Mouse (Mus musculus): ENCODE measurements around the gene Fbxo27. TPM values are rescaled to one million over a fixed set of nuclear protein-coding genes. Genes with fewer than 3 reads are reported as not detected.
"Not testable (repeated sequence)": the region's sequence is repeated elsewhere in the genome, so short reads cannot be mapped to it uniquely, and the experiment has no call there.

Gene Fbxo27
- polyA plus RNA-seq, 1 experiment from 2014 or later: 4.9 TPM

- no peak for ATAC-seq (ENCODE audit: insufficient number of reproducible peaks, insufficient read depth, low FRiP score, low TSS enrichment, low read depth)
- no peak overlapping the region for H3K4me2 ChIP-seq
- H3K9me3 ChIP-seq: no peaks in the 10 kb centered on the region
- no peaks in the 10 kb centered on the region for H3K36me3 ChIP-seq
- no peak overlapping the region for H3K9ac ChIP-seq (replicated peaks)
- WGBS: 43% methylated on average over 11 of the region's 11 CpGs
- H3K27me3 ChIP-seq: no peaks in the 10 kb centered on the region
- no peak overlapping the region for H3K4me3 ChIP-seq (replicated peaks)
- no peak overlapping the region for H3K27ac ChIP-seq
- H3K4me1 ChIP-seq (replicated peaks): no peaks in the 10 kb centered on the region
These were observed 16.9 kb upstream of the Fbxo27 start for GRCm38 (mm10) chr7:28675746-28676145.

- 87% methylated on average over 13 of the region's 13 CpGs for WGBS
These were observed 15.7 kb upstream of the Fbxo27 start for GRCm38 (mm10) chr7:28676811-28677541.

GRCm38 (mm10) chr7:28677624-28678023, 15.0 kb upstream of the Fbxo27 start:
- 89% methylated on average over 8 of the region's 8 CpGs for WGBS
- H3K4me2 ChIP-seq: no peak overlapping the region
- H3K27me3 ChIP-seq: no peaks in the 10 kb centered on the region
- ATAC-seq (ENCODE audit: insufficient number of reproducible peaks, insufficient read depth, low FRiP score, low TSS enrichment, low read depth): no peak
- no peak overlapping the region for H3K9ac ChIP-seq (replicated peaks)
- H3K9me3 ChIP-seq: no peaks in the 10 kb centered on the region
- H3K27ac ChIP-seq: no peak overlapping the region
- no peaks in the 10 kb centered on the region for H3K36me3 ChIP-seq
- H3K4me1 ChIP-seq (replicated peaks): no peaks in the 10 kb centered on the region
- no peak overlapping the region for H3K4me3 ChIP-seq (replicated peaks)

More at GRCm38 (mm10) chr7:28676811-28677541, 15.7 kb upstream of the Fbxo27 start:
- Histone ChIP-seq H3K9me3 (no peaks in the 10 kb centered on the region), H3K4me2 (no peak overlapping the region), H3K27me3 (no peaks in the 10 kb centered on the region), H3K27ac (no peak overlapping the region), H3K4me3 (replicated peaks) (no peak overlapping the region), H3K4me1 (replicated peaks) (no peaks in the 10 kb centered on the region), H3K9ac (replicated peaks) (no peak overlapping the region), H3K36me3 (no peaks in the 10 kb centered on the region)
- ATAC-seq (ENCODE audit: insufficient number of reproducible peaks, insufficient read depth, low FRiP score, low TSS enrichment, low read depth): no peak

- ATAC-seq (ENCODE audit: insufficient number of reproducible peaks, insufficient read depth, low FRiP score, low TSS enrichment, low read depth): no peak
- Histone ChIP-seq H3K4me3 (replicated peaks) (no peak overlapping the region), H3K4me2 (no peak overlapping the region), H3K9ac (replicated peaks) (no peak overlapping the region), H3K9me3 (no peaks in the 10 kb centered on the region), H3K27ac (no peak overlapping the region), H3K4me1 (replicated peaks) (peaks cover 21% of the 10 kb centered on the region), H3K36me3 (no peaks in the 10 kb centered on the region), H3K27me3 (peaks cover 17% of the 10 kb centered on the region)
- 64% methylated on average over 7 of the region's 7 CpGs for WGBS
These were observed 1.6 kb upstream of the Fbxo27 start for GRCm38 (mm10) chr7:28691075-28691474.

GRCm38 (mm10) chr7:28693321-28693966, 795 bp downstream of the Fbxo27 start:
- Histone ChIP-seq H3K27me3 (peaks cover 16% of the 10 kb centered on the region), H3K4me3 (replicated peaks) (peak overlapping the region; percentile 55), H3K4me1 (replicated peaks) (peaks cover 21% of the 10 kb centered on the region), H3K9me3 (no peaks in the 10 kb centered on the region), H3K27ac (peak overlapping the region; percentile 8; the same call in 1 of the 2 replicates), H3K4me2 (peak overlapping the region; percentile 92), H3K36me3 (no peaks in the 10 kb centered on the region), H3K9ac (replicated peaks) (peak overlapping the region; percentile 42)
- WGBS: 2% methylated on average over 38 of the region's 38 CpGs
- ATAC-seq (ENCODE audit: insufficient number of reproducible peaks, insufficient read depth, low FRiP score, low TSS enrichment, low read depth): peak; percentile 66

GRCm38 (mm10) chr7:28694423-28694822, 1.8 kb downstream of the Fbxo27 start:
- 7% methylated on average over 14 of the region's 14 CpGs for WGBS
- Histone ChIP-seq H3K9me3 (no peaks in the 10 kb centered on the region), H3K27me3 (peaks cover 16% of the 10 kb centered on the region), H3K36me3 (no peaks in the 10 kb centered on the region), H3K4me2 (peak overlapping the region; percentile 92), H3K4me1 (replicated peaks) (peaks cover 21% of the 10 kb centered on the region), H3K27ac (0 out of 2 replicates have a peak overlapping the region, but pooled peaks have one; percentile 17), H3K9ac (replicated peaks) (no peak overlapping the region; the same call in 1 of the 2 replicates), H3K4me3 (replicated peaks) (peak overlapping the region; percentile 22)
- ATAC-seq (ENCODE audit: insufficient number of reproducible peaks, insufficient read depth, low FRiP score, low TSS enrichment, low read depth): no peak

GRCm38 (mm10) chr7:28694966-28695511, 2.4 kb downstream of the Fbxo27 start:
- peak overlapping the region; percentile 22 for H3K4me3 ChIP-seq (replicated peaks)
- H3K9ac ChIP-seq (replicated peaks): no peak overlapping the region; the same call in 1 of the 2 replicates
- peaks cover 13% of the 10 kb centered on the region for H3K27me3 ChIP-seq
- no peak overlapping the region for H3K27ac ChIP-seq
- H3K4me1 ChIP-seq (replicated peaks): peaks cover 21% of the 10 kb centered on the region
- H3K4me2 ChIP-seq: peak overlapping the region; percentile 92
- ATAC-seq (ENCODE audit: insufficient number of reproducible peaks, insufficient read depth, low FRiP score, low TSS enrichment, low read depth): no peak
- H3K9me3 ChIP-seq: 0 out of 2 replicates have a peak, but pooled peaks cover under 1% of the 10 kb centered on the region
- no peaks in the 10 kb centered on the region for H3K36me3 ChIP-seq
- 53% methylated on average over 8 of the region's 8 CpGs for WGBS

- 93% methylated on average over 11 of the region's 11 CpGs for WGBS
- H3K36me3 ChIP-seq: no peaks in the 10 kb centered on the region
- H3K9me3 ChIP-seq: peaks cover 9% of the 10 kb centered on the region; the same call in 1 of the 2 replicates
- peaks cover 13% of the 10 kb centered on the region for H3K27me3 ChIP-seq
- H3K4me1 ChIP-seq (replicated peaks): peaks cover 21% of the 10 kb centered on the region
- H3K9ac ChIP-seq (replicated peaks): no peak overlapping the region
- no peak overlapping the region for H3K27ac ChIP-seq
- no peak overlapping the region for H3K4me3 ChIP-seq (replicated peaks)
- no peak for ATAC-seq (ENCODE audit: insufficient number of reproducible peaks, insufficient read depth, low FRiP score, low TSS enrichment, low read depth)
- H3K4me2 ChIP-seq: no peak overlapping the region
These were observed 4.6 kb downstream of the Fbxo27 start for GRCm38 (mm10) chr7:28697277-28697676.

- no peaks in the 10 kb centered on the region for H3K36me3 ChIP-seq
- H3K4me1 ChIP-seq (replicated peaks): no peaks in the 10 kb centered on the region
- no peak overlapping the region for H3K9ac ChIP-seq (replicated peaks)
- WGBS: 94% methylated on average over 4 of the region's 4 CpGs
- H3K4me2 ChIP-seq: no peak overlapping the region
- H3K27ac ChIP-seq: no peak overlapping the region
- no peak for ATAC-seq (ENCODE audit: insufficient number of reproducible peaks, insufficient read depth, low FRiP score, low TSS enrichment, low read depth)
- H3K27me3 ChIP-seq: no peaks in the 10 kb centered on the region
- H3K9me3 ChIP-seq: peaks cover 9% of the 10 kb centered on the region; the same call in 1 of the 2 replicates
- no peak overlapping the region for H3K4me3 ChIP-seq (replicated peaks)
These were observed 7.6 kb downstream of the Fbxo27 start for GRCm38 (mm10) chr7:28700269-28700668.

GRCm38 (mm10) chr7:28701306-28701705, 8.7 kb downstream of the Fbxo27 start:
- not testable (repeated sequence) for ATAC-seq (ENCODE audit: insufficient number of reproducible peaks, insufficient read depth, low FRiP score, low TSS enrichment, low read depth); H3K27ac ChIP-seq; H3K4me3 ChIP-seq (replicated peaks); H3K9me3 ChIP-seq; H3K4me1 ChIP-seq (replicated peaks); H3K9ac ChIP-seq (replicated peaks); H3K36me3 ChIP-seq; H3K4me2 ChIP-seq; H3K27me3 ChIP-seq
- WGBS: 95% methylated on average over 12 of the region's 12 CpGs

- no peak overlapping the region for H3K4me2 ChIP-seq
- WGBS: 76% methylated on average over 9 of the region's 9 CpGs
- H3K4me1 ChIP-seq (replicated peaks): no peaks in the 10 kb centered on the region
- H3K9ac ChIP-seq (replicated peaks): no peak overlapping the region
- no peak for ATAC-seq (ENCODE audit: insufficient number of reproducible peaks, insufficient read depth, low FRiP score, low TSS enrichment, low read depth)
- H3K9me3 ChIP-seq: peaks cover 9% of the 10 kb centered on the region; the same call in 1 of the 2 replicates
- no peaks in the 10 kb centered on the region for H3K27me3 ChIP-seq
- no peak overlapping the region for H3K27ac ChIP-seq
- H3K36me3 ChIP-seq: no peaks in the 10 kb centered on the region
- H3K4me3 ChIP-seq (replicated peaks): no peak overlapping the region
These were observed 10.0 kb downstream of the Fbxo27 start for GRCm38 (mm10) chr7:28702601-28703143.
